Mouse (Mus musculus) mature B cell (primary cell): ENCODE data around the gene Lmo4.

ENCODE experiments used
- in situ Hi-C: fragments of 300-500 bp; cut with MboI; formaldehyde crosslinking; loops from 2 replicates; pipeline ENCODE4 v1.14.3; 2019

Lmo4 gene

GRCm38 (mm10) chr3:144151001-144151400, 54.0 kb downstream of the Lmo4 start:
- in situ Hi-C loops: no loop called here

GRCm38 (mm10) chr3:144148234-144148633, 56.8 kb downstream of the Lmo4 start:
- in situ Hi-C loops: no loop called here

- in situ Hi-C loops: no loop called here
These were observed 57.8 kb downstream of the Lmo4 start for GRCm38 (mm10) chr3:144147244-144147643.

GRCm38 (mm10) chr3:144144066-144144465, 61.0 kb downstream of the Lmo4 start:
- in situ Hi-C loops: no loop called here

GRCm38 (mm10) chr3:144142939-144143338, 62.1 kb downstream of the Lmo4 start:
- in situ Hi-C loops: no loop called here

- in situ Hi-C loops: no loop called here
These were observed 63.2 kb downstream of the Lmo4 start for GRCm38 (mm10) chr3:144141786-144142185.

- in situ Hi-C loops: no loop called here
These were observed 64.2 kb downstream of the Lmo4 start for GRCm38 (mm10) chr3:144140816-144141215.

GRCm38 (mm10) chr3:144138659-144139058, 66.4 kb downstream of the Lmo4 start:
- in situ Hi-C loops: no loop called here
